Mouse (Mus musculus) embryonic fibroblast, embryonic 13.5 days (primary cell): ENCODE measurements around the gene Naxe.

Experiments used
- CTCF ChIP-seq: IDR thresholded peaks from 2 replicates; pipeline ENCODE4 v1.5.1; 2011; ENCODE audit warnings: mild to moderate bottlenecking, control low read depth, low read length, moderate library complexity, borderline replicate concordance; ENCODE audit not compliant: insufficient read depth
- POLR2A ChIP-seq: IDR thresholded peaks from 2 replicates; pipeline ENCODE4 v1.6.1; 2011; ENCODE audit warnings: low read depth, mild to moderate bottlenecking, control low read depth, low read length, moderate library complexity

DNA sequence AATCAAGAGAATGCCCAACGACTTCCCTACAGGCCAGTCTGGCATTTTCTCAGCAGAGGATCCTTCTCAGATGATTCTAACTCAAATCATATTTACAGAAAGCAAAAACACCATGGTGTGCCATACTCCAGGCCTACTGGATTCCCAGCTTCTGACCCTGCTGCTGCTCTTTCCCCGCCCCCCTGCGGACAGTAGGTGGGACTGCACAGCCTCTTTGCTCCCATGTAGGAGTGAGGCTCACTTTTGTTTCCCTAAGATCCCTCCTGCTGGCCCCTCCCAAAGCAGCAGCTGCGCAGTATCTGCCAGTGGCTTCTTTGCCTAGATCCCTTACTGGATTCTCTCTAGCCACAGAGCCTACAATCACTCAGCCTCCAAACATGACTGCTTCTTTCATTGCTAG, 47.8 kb upstream of the Naxe start:
- no peak for TF ChIP-seq POLR2A
- no peak for TF ChIP-seq CTCF
